Mouse (Mus musculus) C2C12 (cell line): ENCODE measurements around the gene Pls1.

Experiments
- CEBPB ChIP-seq: IDR thresholded peaks from one replicate; pipeline ENCODE4 v1.6.1; 2011; ENCODE audit warnings: low read depth, mild to moderate bottlenecking, control low read depth, moderate library complexity
- CTCF ChIP-seq: IDR thresholded peaks from one replicate; pipeline ENCODE4 v1.5.1; 2011; ENCODE audit not compliant: control insufficient read depth, insufficient read depth, insufficient read length
- MAX ChIP-seq: IDR thresholded peaks from one replicate; pipeline ENCODE4 v1.6.1; 2011; ENCODE audit warnings: mild to moderate bottlenecking, control low read depth
- MYOD1 ChIP-seq: IDR thresholded peaks from one replicate; pipeline ENCODE4 v1.6.1; 2011; ENCODE audit warnings: low read depth; ENCODE audit not compliant: control insufficient read depth, insufficient read length
- MYOG ChIP-seq: IDR thresholded peaks from one replicate; pipeline ENCODE4 v1.6.1; 2011; ENCODE audit not compliant: control insufficient read depth, insufficient read length; ENCODE audit errors: extremely low read depth
- USF1 ChIP-seq: IDR thresholded peaks from one replicate; pipeline ENCODE4 v1.6.1; 2011; ENCODE audit warnings: low read depth, mild to moderate bottlenecking, control low read depth, moderate library complexity

DNA sequence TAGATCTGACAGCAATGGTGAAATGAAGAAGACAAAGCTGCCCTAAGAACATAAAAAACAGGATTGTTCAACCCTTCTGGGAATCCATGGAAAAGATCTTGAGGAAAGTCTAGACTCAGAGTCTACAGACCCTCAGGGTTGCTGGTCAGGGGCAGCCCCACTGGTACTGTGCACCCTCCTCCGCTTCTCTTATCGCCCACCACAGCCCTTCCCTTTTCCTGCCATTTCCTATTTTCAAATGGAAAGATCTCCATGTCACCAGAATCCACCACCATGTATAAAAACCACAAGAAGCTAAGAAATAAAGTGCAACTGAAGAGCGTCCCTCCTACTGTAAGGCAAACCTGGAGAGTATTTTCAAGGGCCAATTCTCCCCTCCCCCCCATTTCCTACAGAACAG is 41.3 kb downstream of the Pls1 start:
- TF ChIP-seq CEBPB: no peak
- no peak for TF ChIP-seq CTCF
- TF ChIP-seq USF1: no peak
- no peak for TF ChIP-seq MYOG
- TF ChIP-seq MAX: no peak
- TF ChIP-seq MYOD1: no peak
